Comparison of ENCODE assay signal across 32 mouse cellular contexts in the genomic region with DNA sequence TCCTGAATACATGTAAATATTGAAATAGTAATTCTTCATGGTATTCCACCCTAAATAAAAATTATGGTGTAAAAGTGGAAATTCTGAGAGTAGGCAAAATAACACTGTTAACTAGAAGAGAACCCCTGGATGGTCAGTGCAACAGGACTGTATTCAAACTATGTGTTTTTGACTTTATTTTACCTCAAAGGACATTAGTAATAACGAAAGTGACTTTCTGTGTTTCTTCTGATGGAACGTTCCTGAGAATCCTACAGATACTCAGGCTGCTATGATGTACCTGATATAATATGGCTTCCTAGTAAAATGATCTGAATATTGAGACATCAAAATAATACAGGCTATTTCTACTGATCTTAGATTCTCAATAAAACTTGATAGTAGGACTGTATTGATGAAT.
"Had no signal": no experiment of that assay in that cellular context is flagged by ENCODE, and none has a peak within 500 bp of the region (broad histone marks: within the 10 kb centered on the region; RNA-seq: fewer than 3 reads in every experiment).

No protein-coding gene starts in this region.

- H3K9me3 ChIP-seq: heart, embryonic 10.5 days; heart, embryonic 12.5 days; heart, embryonic 13.5 days; heart, embryonic 15.5 days; hindbrain, embryonic 10.5 days; hindbrain, embryonic 12.5 days; hindbrain, embryonic 13.5 days; hindbrain, embryonic 15.5 days; intestine, embryonic 15.5 days; kidney, embryonic 15.5 days had no signal

- H3K4me1 ChIP-seq: heart, embryonic 10.5 days; heart, embryonic 12.5 days; heart, embryonic 13.5 days; heart, embryonic 15.5 days; hindbrain, embryonic 10.5 days; hindbrain, embryonic 12.5 days; hindbrain, embryonic 13.5 days; hindbrain, embryonic 15.5 days; intestine, embryonic 15.5 days; kidney, embryonic 15.5 days had no signal

- H3K4me2 ChIP-seq: heart, embryonic 11.5 days; heart, embryonic 12.5 days; heart, embryonic 13.5 days; heart, embryonic 15.5 days; hindbrain, embryonic 12.5 days; hindbrain, embryonic 13.5 days; hindbrain, embryonic 14.5 days; hindbrain, embryonic 15.5 days; intestine, embryonic 15.5 days; kidney, embryonic 15.5 days had no signal

- H3K4me3 ChIP-seq: heart, embryonic 10.5 days; heart, embryonic 12.5 days; heart, embryonic 13.5 days; heart, embryonic 15.5 days; hindbrain, embryonic 10.5 days; hindbrain, embryonic 12.5 days; hindbrain, embryonic 13.5 days; hindbrain, embryonic 15.5 days; intestine, embryonic 15.5 days; kidney, embryonic 15.5 days; layer of hippocampus, adult 2 months; left cerebral cortex, adult 2 months had no signal

- H3K27ac ChIP-seq: heart, embryonic 10.5 days; heart, embryonic 13.5 days; heart, embryonic 15.5 days; hindbrain, embryonic 10.5 days; hindbrain, embryonic 12.5 days; hindbrain, embryonic 13.5 days; hindbrain, embryonic 14.5 days; hindbrain, embryonic 15.5 days; hindbrain, postnatal 0 days; intestine, embryonic 15.5 days; kidney, embryonic 15.5 days; kidney, postnatal 0 days; layer of hippocampus, adult 2 months; left cerebral cortex, adult 2 months had no signal

- H3K9ac ChIP-seq: heart, embryonic 12.5 days; heart, embryonic 13.5 days; heart, embryonic 15.5 days; hindbrain, embryonic 12.5 days; hindbrain, embryonic 13.5 days; hindbrain, embryonic 14.5 days; hindbrain, embryonic 15.5 days; intestine, embryonic 15.5 days; kidney, embryonic 15.5 days had no signal

- H3K36me3 ChIP-seq: heart, embryonic 10.5 days; heart, embryonic 12.5 days; heart, embryonic 13.5 days; heart, embryonic 15.5 days; hindbrain, embryonic 10.5 days; hindbrain, embryonic 12.5 days; hindbrain, embryonic 13.5 days; hindbrain, embryonic 15.5 days; intestine, embryonic 15.5 days; kidney, embryonic 15.5 days had no signal

- DNase-seq: heart, postnatal 10 days; heart, postnatal 14 days; heart, postnatal 36 days; heart, postnatal 4 days; kidney, adult 11 months; kidney, adult 18-20 months; kidney, adult 2 months; kidney, adult 8-10 months; kidney, adult 9 months; kidney, postnatal 10 days; kidney, postnatal 14 days; kidney, postnatal 25 days; kidney, postnatal 36 days; kidney, postnatal 4 days; layer of hippocampus, adult 9-11 months; layer of hippocampus, postnatal 36 days had no signal

- H3K27me3 ChIP-seq: heart, embryonic 12.5 days; heart, embryonic 13.5 days; heart, embryonic 15.5 days; hindbrain, embryonic 12.5 days; hindbrain, embryonic 13.5 days; hindbrain, embryonic 15.5 days; intestine, embryonic 15.5 days; kidney, embryonic 15.5 days had no signal
